Mouse (Mus musculus): Measurements from ENCODE around the gene Fyn. TPM values are rescaled to one million over a fixed set of nuclear protein-coding genes. Genes with fewer than 3 reads are reported as not detected.

Gene Fyn
- polyA plus RNA-seq, 1 experiment from 2014 or later: 71.0 TPM

GRCm38 (mm10) chr10:39522857-39523614 lies 154.4 kb downstream of the Fyn start:
- H3K4me2 ChIP-seq: no peak overlapping the region
- H3K4me1 ChIP-seq (replicated peaks): peaks cover 81% of the 10 kb centered on the region
- 62% methylated on average over 11 of the region's 11 CpGs for WGBS
- H3K9me3 ChIP-seq: no peaks in the 10 kb centered on the region
- peak overlapping the region; percentile 76 for H3K27ac ChIP-seq
- H3K36me3 ChIP-seq: peaks cover 24% of the 10 kb centered on the region
- no peak overlapping the region for H3K4me3 ChIP-seq
- H3K9ac ChIP-seq: peak overlapping the region; percentile 49; the same call in 1 of the 2 replicates
- ATAC-seq (ENCODE audit: low FRiP score): no peak
- no peaks in the 10 kb centered on the region for H3K27me3 ChIP-seq

- Histone ChIP-seq H3K27ac (peak overlapping the region; percentile 84), H3K9me3 (no peaks in the 10 kb centered on the region), H3K36me3 (peaks cover 24% of the 10 kb centered on the region), H3K4me2 (no peak overlapping the region), H3K4me1 (replicated peaks) (peaks cover 81% of the 10 kb centered on the region), H3K27me3 (no peaks in the 10 kb centered on the region), H3K4me3 (no peak overlapping the region), H3K9ac (0 out of 2 replicates have a peak overlapping the region, but pooled peaks have one; percentile 51)
- no peak for ATAC-seq (ENCODE audit: low FRiP score)
- WGBS: 41% methylated on average over 8 of the region's 8 CpGs
Observed at GRCm38 (mm10) chr10:39524355-39524754, 155.7 kb downstream of the Fyn start.

GRCm38 (mm10) chr10:39525431-39525830 lies 156.8 kb downstream of the Fyn start:
- H3K9me3 ChIP-seq: no peaks in the 10 kb centered on the region
- no peak overlapping the region for H3K4me2 ChIP-seq
- H3K27ac ChIP-seq: peak overlapping the region; percentile 84
- H3K27me3 ChIP-seq: no peaks in the 10 kb centered on the region
- H3K4me3 ChIP-seq: no peak overlapping the region
- WGBS: 81% methylated on average over 13 of the region's 13 CpGs
- H3K4me1 ChIP-seq (replicated peaks): peaks cover 79% of the 10 kb centered on the region
- H3K36me3 ChIP-seq: peaks cover 29% of the 10 kb centered on the region
- peak overlapping the region; percentile 46 for H3K9ac ChIP-seq
- ATAC-seq (ENCODE audit: low FRiP score): no peak

- Histone ChIP-seq H3K36me3 (peaks cover 29% of the 10 kb centered on the region), H3K9me3 (no peaks in the 10 kb centered on the region), H3K4me2 (no peak overlapping the region), H3K27me3 (no peaks in the 10 kb centered on the region), H3K9ac (no peak overlapping the region), H3K4me3 (no peak overlapping the region), H3K27ac (peak overlapping the region; percentile 72), H3K4me1 (replicated peaks) (peaks cover 73% of the 10 kb centered on the region)
- 24% methylated on average over 5 of the region's 5 CpGs for WGBS
- ATAC-seq (ENCODE audit: low FRiP score): no peak
Observed at GRCm38 (mm10) chr10:39527113-39527512, 158.5 kb downstream of the Fyn start.

- no peak for ATAC-seq (ENCODE audit: low FRiP score)
- Histone ChIP-seq H3K9ac (no peak overlapping the region), H3K4me2 (no peak overlapping the region), H3K9me3 (no peaks in the 10 kb centered on the region), H3K4me3 (no peak overlapping the region), H3K27ac (peak overlapping the region; percentile 78), H3K4me1 (replicated peaks) (peaks cover 71% of the 10 kb centered on the region), H3K36me3 (peaks cover 34% of the 10 kb centered on the region), H3K27me3 (no peaks in the 10 kb centered on the region)
- 61% methylated on average over 14 of the region's 14 CpGs for WGBS
Observed at GRCm38 (mm10) chr10:39529179-39529578, 160.5 kb downstream of the Fyn start.

GRCm38 (mm10) chr10:39532008-39532740 lies 163.5 kb downstream of the Fyn start:
- Histone ChIP-seq H3K9me3 (no peaks in the 10 kb centered on the region), H3K36me3 (peaks cover 21% of the 10 kb centered on the region), H3K27ac (peak overlapping the region; percentile 81), H3K9ac (no peak overlapping the region), H3K4me3 (no peak overlapping the region), H3K27me3 (no peaks in the 10 kb centered on the region), H3K4me2 (no peak overlapping the region), H3K4me1 (replicated peaks) (peaks cover 80% of the 10 kb centered on the region)
- ATAC-seq (ENCODE audit: low FRiP score): no peak
- WGBS: 44% methylated on average over 20 of the region's 20 CpGs

- peaks cover 27% of the 10 kb centered on the region for H3K36me3 ChIP-seq
- peak overlapping the region; percentile 81 for H3K27ac ChIP-seq
- no peak for ATAC-seq (ENCODE audit: low FRiP score)
- no peaks in the 10 kb centered on the region for H3K9me3 ChIP-seq
- H3K27me3 ChIP-seq: no peaks in the 10 kb centered on the region
- H3K4me3 ChIP-seq: no peak overlapping the region
- no peak overlapping the region for H3K9ac ChIP-seq
- 54% methylated on average over 7 of the region's 7 CpGs for WGBS
- no peak overlapping the region for H3K4me2 ChIP-seq
- H3K4me1 ChIP-seq (replicated peaks): peaks cover 80% of the 10 kb centered on the region
Observed at GRCm38 (mm10) chr10:39532823-39533222, 164.2 kb downstream of the Fyn start.

GRCm38 (mm10) chr10:39534324-39535026 lies 165.8 kb downstream of the Fyn start:
- ATAC-seq (ENCODE audit: low FRiP score): peak; percentile 55
- Histone ChIP-seq H3K27me3 (no peaks in the 10 kb centered on the region), H3K9ac (peak overlapping the region; percentile 55), H3K36me3 (peaks cover 31% of the 10 kb centered on the region), H3K4me3 (no peak overlapping the region), H3K9me3 (no peaks in the 10 kb centered on the region), H3K4me2 (no peak overlapping the region), H3K27ac (peak overlapping the region; percentile 85), H3K4me1 (replicated peaks) (peaks cover 76% of the 10 kb centered on the region)
- 37% methylated on average over 9 of the region's 9 CpGs for WGBS

GRCm38 (mm10) chr10:39535347-39535746 lies 166.7 kb downstream of the Fyn start:
- no peaks in the 10 kb centered on the region for H3K9me3 ChIP-seq
- H3K4me2 ChIP-seq: no peak overlapping the region
- H3K27ac ChIP-seq: peak overlapping the region; percentile 85
- H3K4me1 ChIP-seq (replicated peaks): peaks cover 80% of the 10 kb centered on the region
- WGBS: 45% methylated on average over 3 of the region's 3 CpGs
- no peaks in the 10 kb centered on the region for H3K27me3 ChIP-seq
- ATAC-seq (ENCODE audit: low FRiP score): 0 out of 2 replicates have a peak, but pooled peaks have one; percentile 18
- peak overlapping the region; percentile 35 for H3K9ac ChIP-seq
- no peak overlapping the region for H3K4me3 ChIP-seq
- H3K36me3 ChIP-seq: peaks cover 26% of the 10 kb centered on the region

GRCm38 (mm10) chr10:39536258-39536657 lies 167.6 kb downstream of the Fyn start:
- Histone ChIP-seq H3K27ac (peak overlapping the region; percentile 85), H3K4me1 (replicated peaks) (peaks cover 85% of the 10 kb centered on the region), H3K27me3 (no peaks in the 10 kb centered on the region), H3K9me3 (no peaks in the 10 kb centered on the region), H3K4me3 (no peak overlapping the region), H3K36me3 (peaks cover 26% of the 10 kb centered on the region), H3K4me2 (no peak overlapping the region), H3K9ac (peak overlapping the region; percentile 35)
- WGBS: 42% methylated on average over 11 of the region's 11 CpGs
- ATAC-seq (ENCODE audit: low FRiP score): peak; percentile 13

GRCm38 (mm10) chr10:39540012-39540647 lies 171.5 kb downstream of the Fyn start:
- H3K9ac ChIP-seq: peak overlapping the region; percentile 66
- no peaks in the 10 kb centered on the region for H3K27me3 ChIP-seq
- H3K36me3 ChIP-seq: peaks cover 20% of the 10 kb centered on the region
- 49% methylated on average over 9 of the region's 9 CpGs for WGBS
- no peak overlapping the region for H3K4me3 ChIP-seq
- ATAC-seq (ENCODE audit: low FRiP score): no peak
- peak overlapping the region; percentile 94 for H3K27ac ChIP-seq
- H3K4me1 ChIP-seq (replicated peaks): peaks cover 87% of the 10 kb centered on the region
- no peaks in the 10 kb centered on the region for H3K9me3 ChIP-seq
- no peak overlapping the region for H3K4me2 ChIP-seq

GRCm38 (mm10) chr10:39540995-39541394 lies 172.3 kb downstream of the Fyn start:
- H3K27me3 ChIP-seq: no peaks in the 10 kb centered on the region
- H3K27ac ChIP-seq: peak overlapping the region; percentile 99
- H3K9me3 ChIP-seq: no peaks in the 10 kb centered on the region
- peak; percentile 86 for ATAC-seq (ENCODE audit: low FRiP score)
- H3K4me3 ChIP-seq: no peak overlapping the region
- H3K4me2 ChIP-seq: no peak overlapping the region
- peaks cover 86% of the 10 kb centered on the region for H3K4me1 ChIP-seq (replicated peaks)
- H3K36me3 ChIP-seq: peaks cover 20% of the 10 kb centered on the region
- peak overlapping the region; percentile 74 for H3K9ac ChIP-seq
- WGBS: 4% methylated on average over 7 of the region's 7 CpGs
